Mouse (Mus musculus) cerebral cortex, adult 2 months (tissue): ENCODE results near the gene Fstl1.

Experiments used
- WGBS: fragments of 180-500 bp; shearing (Covaris S2); methylation state at CpG from one replicate; pipeline ENCODE4 v1.1.7; 2018; 5-methylcytosine and 5-hydroxymethylcytosine counted together

Fstl1 gene

DNA sequence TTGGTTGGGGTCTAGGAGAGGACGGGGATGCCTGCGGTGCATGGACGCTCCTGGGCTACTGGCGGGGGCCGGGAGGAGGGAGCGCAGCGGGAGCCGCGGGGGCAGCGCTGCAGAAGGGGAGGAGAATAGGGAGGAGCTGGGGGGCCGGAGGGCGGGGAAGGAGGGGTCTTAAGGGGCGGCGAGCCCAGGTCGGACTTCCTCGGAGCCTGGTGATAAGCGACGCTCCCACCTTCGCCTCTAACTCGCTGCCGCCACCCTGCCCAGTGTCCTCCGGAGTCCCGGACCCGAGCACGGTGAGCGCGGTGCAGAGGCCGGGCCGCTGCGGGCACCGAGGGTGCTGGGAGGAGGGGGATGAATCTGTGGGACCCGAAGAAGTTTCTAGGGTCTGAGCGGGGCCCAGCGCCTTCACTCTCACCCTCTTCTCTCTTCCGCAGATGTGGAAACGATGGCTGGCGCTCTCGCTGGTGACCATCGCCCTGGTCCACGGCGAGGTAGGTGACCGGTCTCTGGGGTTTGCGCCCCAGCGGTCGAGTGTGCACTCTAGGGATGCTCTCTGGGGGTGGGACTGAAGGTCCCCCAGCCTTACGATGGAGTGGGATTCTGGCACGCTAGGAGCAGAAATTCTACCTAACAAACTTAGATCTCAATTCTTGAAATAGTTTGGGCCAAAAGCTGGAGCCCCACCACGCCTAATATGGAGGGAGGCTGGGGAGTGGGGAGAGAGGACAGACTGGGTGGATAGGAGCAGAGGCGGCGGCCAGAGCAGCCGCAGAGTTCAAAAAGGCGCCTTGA, at the start of gene Fstl1:
Gene Fstl1, plus strand, starts transcription at position 14 of the 792 bp plus-strand sequence.
- WGBS = 2% methylated on average over 49 of the region's 52 CpGs

DNA sequence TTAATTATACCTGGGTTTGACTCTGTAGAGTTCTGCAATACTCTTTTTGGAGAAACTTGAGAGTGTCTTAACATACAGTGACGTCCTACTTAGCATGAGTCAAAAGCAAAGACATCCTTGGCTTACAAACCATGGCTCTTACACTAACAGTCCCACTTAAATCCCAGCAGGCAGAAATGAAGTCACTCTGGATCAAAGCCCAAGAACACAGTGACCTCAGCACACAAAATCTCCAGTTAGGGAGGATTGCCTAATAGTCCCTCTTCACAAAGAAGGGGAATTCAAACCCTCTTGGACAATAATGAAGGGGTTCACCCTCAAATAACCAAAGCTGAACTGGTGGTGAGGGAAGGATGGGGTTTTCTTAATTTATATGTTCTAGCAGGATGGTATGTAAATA, 48.0 kb upstream of the Fstl1 start:
- 41% methylated on average over 1 of the region's 1 CpGs for WGBS

DNA sequence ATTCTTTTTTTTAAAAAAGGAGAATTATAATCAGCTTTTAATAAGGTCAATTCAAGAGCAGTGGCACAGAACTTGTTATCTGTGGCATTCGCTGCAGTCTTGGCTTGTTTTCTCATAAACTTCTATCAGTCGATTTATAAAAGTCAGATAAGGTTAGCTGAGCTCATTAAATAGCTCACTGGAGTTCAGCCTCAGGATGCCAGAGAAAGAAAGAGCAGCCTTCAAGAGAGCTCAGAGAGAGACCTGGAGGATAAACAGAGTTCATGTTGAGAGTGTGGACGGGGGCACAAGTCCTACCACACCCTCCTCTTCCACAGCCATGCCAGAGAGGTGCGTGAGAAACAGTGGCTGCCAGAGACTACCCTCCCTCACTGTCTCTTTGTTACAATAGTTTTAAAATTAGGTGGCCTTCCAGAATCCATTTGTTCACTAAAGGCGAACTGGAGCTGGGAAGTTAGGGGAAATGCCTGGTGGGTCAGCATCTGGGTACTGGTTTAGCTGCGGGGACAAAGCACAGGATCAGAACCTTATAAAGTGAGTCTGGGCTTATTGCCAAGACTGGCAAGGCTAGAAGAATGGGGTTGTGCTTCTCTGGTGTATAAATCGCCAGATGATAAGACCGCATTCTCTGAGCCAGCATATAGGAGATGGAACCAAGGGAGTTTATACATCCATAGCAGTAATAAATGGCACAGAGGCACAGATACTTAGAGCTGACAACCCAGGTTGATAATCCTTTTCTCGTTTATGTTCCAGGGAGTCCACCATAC, 47.1 kb upstream of the Fstl1 start:
- 62% methylated on average over 9 of the region's 9 CpGs for WGBS

DNA sequence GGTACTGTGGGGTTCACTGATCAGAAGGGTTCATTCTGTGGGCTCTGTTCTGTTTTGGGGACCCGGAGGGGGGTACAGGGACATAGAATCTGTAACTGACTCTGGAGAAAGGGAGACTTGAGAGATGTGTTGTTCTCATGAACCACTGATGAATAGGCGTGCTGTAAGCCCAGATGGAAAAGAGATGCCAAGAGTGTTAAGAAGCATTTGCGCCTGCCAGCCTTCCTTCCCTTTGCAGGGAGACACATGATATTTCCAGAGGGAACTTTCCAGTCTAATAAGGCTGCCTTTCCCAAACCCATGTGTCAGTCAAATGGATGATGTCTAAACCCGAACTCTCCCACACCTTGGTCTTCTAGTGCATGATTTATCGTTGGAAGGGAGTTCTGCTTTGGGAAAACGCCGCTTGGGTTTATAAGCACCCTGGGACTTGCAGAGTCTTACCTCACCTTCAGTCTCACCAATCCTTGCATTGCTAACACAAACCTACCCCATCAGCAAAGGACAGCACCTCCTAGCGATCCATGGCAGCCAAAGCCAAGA, 46.3 kb upstream of the Fstl1 start:
- 62% methylated on average over 8 of the region's 8 CpGs for WGBS

DNA sequence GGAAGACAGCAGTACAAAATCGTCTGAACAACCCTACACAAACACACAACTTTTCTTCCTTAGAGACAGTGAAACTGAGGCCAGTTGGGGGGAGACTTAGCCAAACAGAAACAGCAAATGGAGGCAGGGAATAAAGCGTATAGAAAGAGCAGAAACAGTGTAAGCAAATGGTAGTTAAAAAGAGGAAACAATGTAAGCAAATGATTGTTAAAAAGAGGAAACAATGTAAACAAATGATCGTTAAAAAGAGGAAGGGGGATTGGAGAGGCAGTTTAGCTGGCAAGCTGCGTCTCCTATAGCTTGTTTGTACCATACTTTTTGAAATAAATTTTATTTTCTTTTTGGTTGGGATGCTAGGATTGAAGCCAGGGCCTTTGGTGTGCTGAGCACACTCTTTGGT, 45.2 kb upstream of the Fstl1 start:
- 75% methylated on average over 4 of the region's 4 CpGs for WGBS

DNA sequence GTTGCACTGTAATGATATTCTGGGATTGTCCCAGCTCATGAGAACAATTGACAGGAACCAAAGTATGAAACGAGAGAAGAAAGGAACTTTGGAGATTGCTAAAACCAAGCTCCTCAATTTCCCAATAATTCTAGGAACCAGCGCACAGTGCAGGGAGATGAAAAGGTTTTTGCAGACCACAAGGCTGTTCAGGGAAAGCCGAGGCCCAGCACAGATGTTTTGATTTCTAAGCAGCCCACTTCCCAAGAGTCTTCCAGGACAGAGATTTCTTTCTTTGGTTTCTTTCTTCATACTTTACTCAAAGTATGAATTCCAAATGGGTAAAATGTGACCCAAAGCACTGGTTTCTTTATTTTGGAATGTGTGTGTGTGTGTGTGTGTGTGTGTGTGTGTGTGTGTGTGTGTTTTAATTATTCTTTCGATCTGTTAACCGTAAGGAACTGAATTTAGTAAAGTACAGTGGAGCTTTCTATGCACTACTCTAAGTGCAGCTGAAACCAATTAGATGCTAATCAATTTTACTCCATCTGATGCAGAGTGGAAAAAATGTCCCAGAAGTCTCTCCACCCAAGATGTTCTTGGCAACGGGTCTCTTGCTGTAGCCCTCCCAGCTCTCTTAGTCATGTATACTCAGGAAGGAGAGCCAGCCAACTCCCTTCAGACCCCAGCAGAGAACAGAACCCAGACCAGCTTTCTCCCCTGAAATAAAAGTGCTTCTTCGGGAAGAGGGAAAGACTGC, 44.5 kb upstream of the Fstl1 start:
- 40% methylated on average over 7 of the region's 7 CpGs for WGBS

DNA sequence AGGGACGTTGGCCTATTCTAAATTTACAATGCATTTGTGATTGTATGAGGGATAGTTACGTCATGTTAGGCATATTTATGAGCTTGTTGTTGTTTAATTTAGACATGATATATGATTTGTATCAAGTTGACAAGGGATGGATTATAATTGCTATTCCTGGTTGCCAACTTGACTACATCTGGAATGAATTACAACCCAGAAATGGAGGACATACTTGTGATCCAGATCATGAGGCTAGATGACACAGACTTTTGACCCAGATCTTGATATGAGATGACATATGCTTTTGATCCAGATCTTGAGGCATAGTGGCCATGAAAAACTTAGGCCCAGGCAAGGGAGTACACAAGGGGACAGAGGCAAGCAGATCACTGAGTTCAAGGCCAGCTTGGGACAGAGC, 36.6 kb upstream of the Fstl1 start:
- 93% methylated on average over 2 of the region's 2 CpGs for WGBS

DNA sequence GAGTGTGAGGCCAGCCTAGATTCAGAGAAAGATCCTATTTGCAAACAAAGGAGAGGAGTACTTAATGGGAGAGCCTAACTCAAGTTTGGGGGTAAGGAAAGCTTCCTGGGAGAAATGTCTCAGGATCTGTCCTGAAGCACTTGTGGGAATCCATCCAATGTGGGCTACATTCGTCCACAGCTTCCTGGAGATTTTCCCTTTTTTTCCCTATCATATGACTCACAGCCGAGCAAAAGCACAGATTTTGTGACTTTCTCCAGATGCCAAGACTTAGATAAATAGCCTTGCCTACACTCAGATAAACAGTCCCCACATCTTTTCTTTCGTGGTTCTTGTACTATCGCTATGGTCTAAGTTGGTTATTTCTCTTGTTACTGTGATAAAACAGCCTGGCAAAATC, 34.4 kb upstream of the Fstl1 start:
- WGBS = 42% methylated on average over 4 of the region's 4 CpGs

DNA sequence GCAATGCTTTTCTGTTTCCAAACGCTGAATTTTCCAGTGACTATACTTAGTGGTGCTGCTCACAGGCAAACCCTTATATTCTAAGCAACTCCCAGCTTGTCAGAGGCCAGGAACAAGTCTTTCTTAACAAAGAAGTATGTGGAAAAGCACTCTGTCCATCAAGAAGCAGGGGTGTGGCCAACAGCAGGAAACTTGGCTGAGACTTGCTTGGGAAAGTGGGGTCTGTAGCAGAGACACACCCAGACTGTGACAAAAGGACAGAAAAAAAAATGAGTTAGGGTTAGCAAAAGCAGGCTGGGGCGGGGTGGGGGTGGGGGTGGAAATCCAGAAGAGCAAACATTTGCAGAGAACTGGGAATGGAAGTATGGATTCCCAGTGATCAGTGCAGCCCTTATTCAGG, 23.8 kb upstream of the Fstl1 start:
- WGBS = 40% methylated on average over 2 of the region's 2 CpGs

DNA sequence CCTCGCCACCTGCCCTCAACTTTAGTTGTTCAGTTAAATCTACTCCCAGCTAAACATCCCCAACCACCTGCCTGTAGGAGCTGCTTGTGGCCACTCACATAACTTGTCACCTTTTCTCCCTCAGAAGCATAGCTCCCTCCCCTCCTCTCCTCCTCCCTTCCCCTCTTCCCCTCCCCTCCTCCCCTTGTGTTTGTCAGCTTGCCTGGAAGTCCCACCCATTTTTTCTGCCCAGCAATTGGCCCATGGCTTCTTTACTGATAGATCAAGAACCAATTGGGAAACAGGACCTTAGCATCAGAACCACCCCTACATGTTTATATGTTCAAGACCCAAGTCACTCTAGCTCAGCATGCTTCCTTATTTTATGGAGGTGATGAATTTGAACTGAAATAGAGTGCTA, 22.9 kb upstream of the Fstl1 start:
- WGBS = 100% methylated on average over 1 of the region's 1 CpGs

DNA sequence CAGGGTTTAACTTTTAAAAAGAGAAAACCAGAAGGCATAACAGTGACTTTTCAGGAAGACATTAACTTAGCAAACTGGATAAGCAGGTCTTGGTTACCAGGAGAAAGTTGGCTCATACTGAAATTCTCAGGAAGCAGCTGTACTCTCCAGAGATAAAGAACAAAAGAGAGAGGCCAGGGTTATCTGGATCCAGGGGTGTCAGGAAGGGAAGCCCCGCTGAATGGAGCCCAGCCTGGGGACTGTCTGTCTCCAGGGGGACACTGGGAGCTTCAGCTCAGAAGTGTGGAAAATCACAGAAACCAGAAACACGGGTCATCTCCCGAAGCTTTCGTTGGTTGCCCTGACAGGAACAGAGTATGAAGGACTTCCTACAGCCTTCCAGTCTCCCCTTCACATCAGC, 22.2 kb upstream of the Fstl1 start:
- WGBS = 77% methylated on average over 4 of the region's 4 CpGs

DNA sequence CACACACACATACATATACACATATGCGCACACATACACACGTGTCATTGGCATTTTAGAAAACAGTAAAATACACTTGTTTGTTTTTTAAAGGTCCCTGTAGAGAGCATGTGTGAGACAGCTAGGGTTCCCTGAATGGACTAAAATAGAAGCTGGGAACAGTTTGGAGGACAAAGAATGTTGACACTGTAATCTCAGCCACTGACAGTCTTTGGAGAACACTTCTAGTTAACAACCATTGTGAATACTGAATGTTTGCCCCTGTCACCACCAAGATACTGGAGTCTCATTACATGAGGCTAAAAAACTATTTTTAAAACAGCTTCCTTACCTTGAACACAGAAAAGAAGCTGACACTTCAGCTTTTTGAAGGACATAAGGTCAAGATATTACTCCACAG, 19.4 kb upstream of the Fstl1 start:
- WGBS = 89% methylated on average over 2 of the region's 2 CpGs

DNA sequence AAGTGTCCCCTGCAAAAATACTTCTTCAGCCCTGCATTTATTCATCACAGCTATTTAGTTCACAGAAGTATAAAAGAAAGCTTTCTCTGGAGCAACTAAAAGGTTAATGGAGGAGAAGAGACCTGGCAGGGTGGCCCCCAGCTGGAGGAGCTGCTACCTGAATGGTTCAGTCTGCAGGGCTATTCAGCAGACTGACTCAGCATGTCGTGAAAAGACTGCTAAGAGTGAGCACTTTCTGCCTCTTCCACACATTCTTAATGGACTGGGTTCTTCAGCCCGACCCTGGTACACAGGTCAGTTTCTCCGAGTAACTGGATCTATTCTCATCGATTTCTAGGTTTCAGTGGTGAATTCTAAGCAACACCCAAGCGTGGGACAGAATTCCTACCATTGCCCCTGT, 12.9 kb upstream of the Fstl1 start:
- WGBS = 65% methylated on average over 5 of the region's 5 CpGs

DNA sequence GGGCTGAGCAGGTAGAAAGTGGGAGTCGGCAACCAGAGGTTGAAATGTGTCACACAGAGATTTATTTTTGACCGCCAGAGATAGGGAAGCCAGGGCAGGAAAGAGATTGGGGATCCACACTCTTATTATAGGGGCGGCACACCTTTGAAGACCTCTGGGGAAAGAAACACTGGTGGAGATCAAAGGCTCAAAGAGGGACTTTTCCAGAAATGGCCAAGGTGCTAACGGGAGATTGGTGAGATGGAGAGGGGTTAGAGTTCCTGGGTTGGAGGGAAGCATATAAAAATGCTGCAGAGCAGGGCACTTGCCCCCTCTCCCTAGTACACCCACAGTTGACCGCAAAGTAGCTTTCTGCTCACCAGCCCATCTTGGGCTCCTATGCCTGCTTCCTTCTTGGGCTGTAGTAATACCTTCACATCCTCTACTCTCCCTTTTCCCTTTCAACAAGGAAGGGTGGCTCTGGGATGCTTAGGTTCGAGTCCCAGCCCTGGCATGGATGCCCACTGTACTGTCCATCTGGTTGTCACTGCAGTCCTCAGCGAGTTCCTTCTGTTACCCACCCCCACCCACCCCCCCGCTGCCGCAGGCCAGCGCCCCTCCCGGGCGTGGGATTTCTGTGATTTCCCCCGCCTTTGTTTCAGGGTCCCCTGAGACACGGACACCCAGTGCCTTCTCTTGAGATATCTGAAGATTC, 360 bp upstream of the Fstl1 start:
- WGBS = 36% methylated on average over 14 of the region's 14 CpGs

DNA sequence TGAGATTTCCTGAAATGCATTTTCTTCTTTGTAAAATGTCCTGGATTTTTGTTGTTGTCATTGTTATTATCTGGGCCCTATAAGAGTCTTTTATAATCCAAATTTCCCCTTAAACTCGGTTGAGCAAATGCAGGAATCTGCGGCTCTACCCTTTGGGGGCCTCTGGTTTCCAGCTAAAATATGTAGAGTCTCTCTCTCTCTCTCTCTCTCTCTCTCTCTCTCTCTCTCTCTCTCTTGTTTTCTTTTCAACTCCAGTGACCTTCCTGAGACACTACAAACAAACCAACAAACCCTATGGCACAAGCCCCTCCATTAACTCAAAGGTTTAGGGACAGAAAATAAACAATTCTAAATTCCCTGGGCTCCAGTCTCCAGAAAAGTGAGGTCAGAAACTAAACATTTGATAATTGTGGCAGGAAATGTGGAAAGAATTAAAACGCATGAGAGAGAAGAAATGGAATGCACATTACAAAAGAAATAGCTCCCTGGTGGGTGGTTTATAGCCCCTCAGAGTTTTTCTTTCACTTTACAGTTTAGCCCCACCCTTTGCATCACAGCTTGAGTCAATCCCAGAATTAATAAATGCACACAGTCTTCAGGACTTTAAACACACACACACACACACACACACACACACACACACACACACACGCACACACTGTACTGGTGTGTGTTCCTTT, 1.3 kb downstream of the Fstl1 start:
- 34% methylated on average over 4 of the region's 4 CpGs for WGBS

DNA sequence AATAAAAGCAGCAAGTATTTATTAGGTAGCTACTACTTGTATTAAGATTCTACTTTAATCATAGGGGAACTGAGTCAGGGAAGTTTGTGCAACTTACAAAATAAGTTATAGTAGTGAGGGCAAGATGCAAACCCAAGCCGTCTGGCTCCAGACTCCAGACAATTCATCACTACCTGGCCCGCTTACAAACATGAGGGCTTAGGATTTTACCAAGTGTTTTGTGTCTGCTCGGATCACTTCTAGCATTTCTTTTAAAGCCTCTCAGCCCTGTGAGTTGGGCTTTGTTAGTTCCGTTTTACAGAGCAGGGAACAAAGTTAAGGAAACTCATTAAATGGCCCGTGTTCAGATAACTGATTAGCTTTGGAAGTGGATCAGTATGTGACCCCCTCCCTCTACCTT, 1.9 kb downstream of the Fstl1 start:
- WGBS = 49% methylated on average over 5 of the region's 5 CpGs

DNA sequence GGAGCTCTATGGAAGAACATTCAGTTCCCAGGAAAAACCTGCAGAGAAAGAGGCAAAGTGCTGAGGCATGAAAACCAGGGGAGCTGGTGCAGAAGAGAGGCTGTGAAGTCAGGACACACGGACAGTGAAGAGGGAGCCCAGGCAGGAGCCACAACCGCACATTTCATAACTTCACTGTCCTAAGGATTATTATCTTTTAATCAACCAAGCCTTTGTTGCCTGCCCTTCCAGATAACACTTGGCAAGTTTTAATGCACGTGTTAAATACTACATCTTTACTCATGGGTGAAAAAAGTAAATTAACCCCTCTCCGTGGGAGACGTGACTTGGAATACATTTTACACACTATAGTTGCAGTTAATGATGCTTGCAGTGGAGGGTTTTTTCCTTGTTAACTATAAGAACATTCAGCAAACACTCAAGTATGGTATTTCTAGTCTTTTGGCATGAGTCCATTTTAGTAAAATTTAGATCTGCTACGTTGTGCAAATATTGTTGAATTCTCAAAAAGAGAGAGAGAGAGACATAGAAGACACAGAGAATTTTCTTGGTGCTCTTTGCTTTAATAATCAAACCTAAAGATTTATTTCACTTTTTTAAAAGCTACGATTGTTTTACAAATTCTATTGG, 3.1 kb downstream of the Fstl1 start:
- WGBS = 57% methylated on average over 7 of the region's 7 CpGs

DNA sequence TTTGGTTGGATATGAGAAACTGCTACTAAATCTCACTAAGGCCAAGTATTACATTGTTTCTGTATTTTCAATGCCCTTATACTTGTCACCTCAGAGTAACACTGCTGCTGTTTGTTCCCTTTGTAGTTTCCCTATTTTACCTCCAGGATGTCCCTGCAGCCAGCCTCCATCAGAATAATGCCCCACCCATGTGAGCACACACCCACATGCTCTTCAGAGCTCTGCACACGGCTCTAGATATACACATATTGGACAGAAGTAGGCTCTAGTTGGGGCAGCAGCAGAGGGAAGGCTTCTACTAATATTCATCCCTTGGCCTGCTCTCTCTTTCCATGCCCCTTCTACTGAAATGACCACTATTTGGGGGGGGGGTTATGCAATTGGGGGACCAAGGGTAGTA, 3.7 kb downstream of the Fstl1 start:
- WGBS = 18% methylated on average over 1 of the region's 1 CpGs

DNA sequence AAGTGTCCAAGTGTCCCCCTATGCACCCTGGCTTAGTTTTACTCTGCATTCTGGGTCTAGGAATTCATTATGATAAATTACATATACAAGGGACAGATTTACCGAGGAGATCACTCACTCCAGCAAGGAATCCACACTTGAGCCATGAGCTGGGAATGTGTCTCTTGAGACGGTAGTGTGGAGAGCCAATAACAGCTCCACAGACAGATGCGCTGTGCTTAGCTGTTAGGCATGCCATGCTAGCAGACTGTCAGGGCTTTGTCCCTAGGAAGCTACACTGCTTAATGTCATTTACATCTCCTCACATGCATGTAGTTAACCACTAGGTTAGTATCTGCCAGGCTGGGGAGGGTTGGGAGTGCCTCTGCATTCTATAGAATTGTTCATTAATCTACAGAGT, 4.2 kb downstream of the Fstl1 start:
- WGBS = 53% methylated on average over 3 of the region's 3 CpGs

DNA sequence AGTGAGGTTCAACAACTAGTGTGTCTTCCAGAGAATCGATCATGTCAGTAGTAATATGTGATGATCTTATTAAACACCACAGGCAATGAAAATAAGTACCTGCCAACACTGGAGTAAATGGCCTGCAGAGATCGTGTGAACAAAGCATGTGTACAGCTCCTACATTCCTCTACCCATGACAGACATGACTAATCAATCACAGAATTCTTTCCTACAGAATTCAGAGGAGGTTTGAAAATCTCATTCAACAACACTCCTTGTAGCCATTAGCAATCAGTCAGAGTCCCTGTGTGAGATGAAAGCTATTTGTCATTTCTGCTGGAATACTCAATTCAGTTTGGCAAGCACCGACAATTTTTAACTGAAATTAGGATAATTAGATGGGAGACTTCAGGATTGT, 7.9 kb downstream of the Fstl1 start:
- 75% methylated on average over 3 of the region's 3 CpGs for WGBS
